Mouse (Mus musculus) kidney, postnatal 0 days (tissue): ENCODE results near the gene Ssr1. TPM values are rescaled to one million over a fixed set of nuclear protein-coding genes. Genes with fewer than 3 reads are reported as not detected.

Experiments used
- ATAC-seq: fragments of 200-750 bp; cut with Nextera tagmentation; replicated peaks from 2 replicates; pipeline ENCODE4 v1.8.0; 2017; ENCODE audit warnings: low read depth, moderate number of reproducible peaks, moderate TSS enrichment, moderate library complexity; ENCODE audit not compliant: low FRiP score
- DNase-seq: peaks from one replicate; pipeline ENCODE4 v3.0.0-alpha.2; 2016; ENCODE audit warnings: low spot score
- H3K27ac ChIP-seq: fragments of 300-500 bp; sonication (generic); 2 replicates; pipeline ENCODE4 v1.5.1; 2014; ENCODE audit warnings: mild to moderate bottlenecking
- H3K27me3 ChIP-seq: fragments of 300-500 bp; sonication (generic); 2 replicates; pipeline ENCODE4 v1.6.1; 2014; ENCODE audit warnings: low read length, mixed read lengths; ENCODE audit not compliant: insufficient read depth
- H3K36me3 ChIP-seq: fragments of 300-500 bp; sonication (generic); 2 replicates; pipeline ENCODE4 v1.6.1; 2014; ENCODE audit warnings: low read length, mixed read lengths; ENCODE audit not compliant: insufficient read depth
- H3K4me1 ChIP-seq: fragments of 300-500 bp; sonication (generic); replicated peaks from 2 replicates; pipeline ENCODE4 v1.6.1; 2014; ENCODE audit warnings: antibody characterized with exemption, low read length, mixed read lengths; ENCODE audit not compliant: insufficient read depth
- H3K4me2 ChIP-seq: fragments of 300-500 bp; sonication (generic); 2 replicates; pipeline ENCODE4 v1.6.1; 2014; ENCODE audit warnings: mild to moderate bottlenecking, low read length, moderate library complexity, mixed read lengths
- H3K4me3 ChIP-seq: fragments of 300-500 bp; sonication (generic); replicated peaks from 2 replicates; pipeline ENCODE4 v1.5.1; 2014; ENCODE audit warnings: low read depth, low read length
- H3K9ac ChIP-seq: fragments of 300-500 bp; sonication (generic); 2 replicates; pipeline ENCODE4 v1.6.1; 2014; ENCODE audit warnings: low read depth, low read length
- H3K9me3 ChIP-seq: fragments of 300-500 bp; sonication (generic); replicated peaks from 2 replicates; pipeline ENCODE4 v1.6.1; 2016; ENCODE audit warnings: low read length, inconsistent platforms, mixed read lengths
- CTCF ChIP-seq: IDR thresholded peaks from 2 replicates; pipeline ENCODE4 v1.5.1; 2016; ENCODE audit warnings: antibody characterized with exemption, low read depth, mild to moderate bottlenecking, moderate library complexity
- WGBS: fragments of 180-500 bp; shearing (Covaris S2); extraction: QIAGEN DNeasy Blood & Tissue Kit; methylation state at CpG from one replicate; pipeline ENCODE4 v1.1.7; 2014; 5-methylcytosine and 5-hydroxymethylcytosine counted together
- polyA plus RNA-seq: library from polyadenylated mRNA; unstranded; fragments of >200 nt; fragmentation: Nextera tagmentation; extraction: Ambion mirVana; gene quantifications from 2 replicates; pipeline ENCODE4 v1.2.1, GENCODE M21; 2015

Gene Ssr1
- polyA plus RNA-seq, 1 experiment from 2014 or later, result 116 TPM

DNA sequence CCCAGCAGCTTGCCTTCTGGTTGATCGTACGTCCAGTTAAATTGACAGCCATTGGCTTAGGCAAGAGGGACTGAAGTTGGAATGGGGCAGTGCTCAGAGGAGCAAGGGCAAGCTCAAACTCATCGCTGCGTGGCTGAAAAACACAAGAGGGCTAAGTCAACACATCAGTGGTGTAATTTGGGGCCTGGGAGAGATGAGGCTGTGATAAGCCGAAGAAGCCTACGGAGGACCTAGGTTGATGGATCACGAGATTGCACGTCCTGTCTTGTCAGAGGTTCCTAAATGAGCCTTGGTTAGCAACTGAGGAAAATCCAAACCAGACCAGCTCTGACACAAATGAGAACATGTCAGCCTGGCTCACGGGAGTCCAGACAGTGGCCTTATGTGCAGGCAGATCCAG is 31.5 kb downstream of the Ssr1 start:
- H3K9me3 ChIP-seq, result no peaks in the 10 kb centered on the region
- no peak overlapping the region for H3K4me2 ChIP-seq
- 92% methylated on average over 9 of the region's 9 CpGs for WGBS
- ATAC-seq (no peak), DNase-seq (no peak)
- no peak overlapping the region for H3K9ac ChIP-seq
- no peaks in the 10 kb centered on the region for H3K27me3 ChIP-seq
- no peaks in the 10 kb centered on the region for H3K36me3 ChIP-seq
- H3K27ac ChIP-seq, result no peak overlapping the region
- no peak for TF ChIP-seq CTCF
- H3K4me1 ChIP-seq, result peaks cover 33% of the 10 kb centered on the region
- H3K4me3 ChIP-seq, result no peak overlapping the region

DNA sequence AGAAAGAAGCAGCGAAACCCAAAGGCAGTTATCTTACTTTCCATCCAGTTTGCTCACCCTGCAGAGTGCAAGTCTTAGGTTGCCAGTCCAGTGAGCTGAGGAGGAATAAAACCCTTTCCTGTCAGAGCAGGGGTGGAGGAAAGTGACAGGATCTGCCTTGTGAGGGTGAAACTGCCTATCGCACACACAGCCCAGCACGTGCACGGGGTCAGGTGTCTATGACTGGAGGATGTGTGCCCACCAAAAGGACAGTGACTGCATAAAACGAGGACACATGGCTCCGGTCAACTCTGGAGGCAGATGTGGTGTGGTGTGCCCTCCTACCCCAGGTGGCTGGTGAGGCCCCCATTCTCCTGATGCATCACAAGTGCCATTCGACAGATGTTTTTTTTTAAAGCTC is 34.1 kb downstream of the Ssr1 start:
- no peak overlapping the region for H3K9ac ChIP-seq
- no peaks in the 10 kb centered on the region for H3K36me3 ChIP-seq
- DNase-seq (no peak), ATAC-seq (no peak)
- no peaks in the 10 kb centered on the region for H3K27me3 ChIP-seq
- H3K27ac ChIP-seq, result no peak overlapping the region
- TF ChIP-seq CTCF, result no peak
- no peak overlapping the region for H3K4me2 ChIP-seq
- no peaks in the 10 kb centered on the region for H3K9me3 ChIP-seq
- 53% methylated on average over 7 of the region's 7 CpGs for WGBS
- peaks cover 9% of the 10 kb centered on the region; the same call in 1 of the 2 replicates for H3K4me1 ChIP-seq
- H3K4me3 ChIP-seq, result no peak overlapping the region

DNA sequence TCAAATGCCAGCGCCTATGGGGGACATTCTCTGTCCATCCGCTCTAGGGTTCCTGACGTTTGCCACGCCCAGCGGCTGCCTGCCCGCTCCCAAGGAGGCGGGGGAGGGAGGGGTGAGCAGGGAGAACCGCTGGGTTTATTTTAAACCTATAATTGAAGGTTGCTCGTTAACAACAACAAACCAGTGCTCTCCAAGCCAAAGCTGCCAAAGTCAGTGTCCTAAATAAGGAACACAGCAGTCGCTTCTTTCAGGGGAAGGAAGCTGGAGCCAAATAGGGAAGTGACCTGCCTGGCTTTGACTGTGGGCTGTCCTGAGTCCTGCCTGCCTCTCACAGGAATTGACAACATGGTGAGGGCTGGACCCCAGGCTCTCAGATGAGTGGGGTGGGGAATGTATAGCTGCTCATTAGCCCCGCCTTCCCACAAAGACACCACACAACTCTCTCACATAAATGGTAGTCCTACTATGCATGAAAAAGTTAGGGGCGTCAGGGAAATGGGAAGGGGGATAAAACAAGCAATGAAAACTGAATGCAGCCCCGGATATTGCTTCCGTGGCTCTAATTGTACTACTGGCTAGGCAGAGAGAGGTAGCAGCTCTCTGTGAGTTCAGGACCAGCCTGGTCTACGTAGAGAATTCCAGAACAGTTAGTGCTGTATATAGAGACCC is 34.6 kb downstream of the Ssr1 start:
- TF ChIP-seq CTCF, result no peak
- H3K4me1 ChIP-seq, result peaks cover 6% of the 10 kb centered on the region; the same call in 1 of the 2 replicates
- no peaks in the 10 kb centered on the region for H3K36me3 ChIP-seq
- DNase-seq, result no peak
- no peaks in the 10 kb centered on the region for H3K27me3 ChIP-seq
- H3K27ac ChIP-seq, result no peak overlapping the region
- H3K9ac ChIP-seq, result no peak overlapping the region
- no peaks in the 10 kb centered on the region for H3K9me3 ChIP-seq
- no peak overlapping the region for H3K4me3 ChIP-seq
- whole genome bisulfite sequencing, result 79% methylated on average over 15 of the region's 15 CpGs
- ATAC-seq, result no peak
- no peak overlapping the region for H3K4me2 ChIP-seq

DNA sequence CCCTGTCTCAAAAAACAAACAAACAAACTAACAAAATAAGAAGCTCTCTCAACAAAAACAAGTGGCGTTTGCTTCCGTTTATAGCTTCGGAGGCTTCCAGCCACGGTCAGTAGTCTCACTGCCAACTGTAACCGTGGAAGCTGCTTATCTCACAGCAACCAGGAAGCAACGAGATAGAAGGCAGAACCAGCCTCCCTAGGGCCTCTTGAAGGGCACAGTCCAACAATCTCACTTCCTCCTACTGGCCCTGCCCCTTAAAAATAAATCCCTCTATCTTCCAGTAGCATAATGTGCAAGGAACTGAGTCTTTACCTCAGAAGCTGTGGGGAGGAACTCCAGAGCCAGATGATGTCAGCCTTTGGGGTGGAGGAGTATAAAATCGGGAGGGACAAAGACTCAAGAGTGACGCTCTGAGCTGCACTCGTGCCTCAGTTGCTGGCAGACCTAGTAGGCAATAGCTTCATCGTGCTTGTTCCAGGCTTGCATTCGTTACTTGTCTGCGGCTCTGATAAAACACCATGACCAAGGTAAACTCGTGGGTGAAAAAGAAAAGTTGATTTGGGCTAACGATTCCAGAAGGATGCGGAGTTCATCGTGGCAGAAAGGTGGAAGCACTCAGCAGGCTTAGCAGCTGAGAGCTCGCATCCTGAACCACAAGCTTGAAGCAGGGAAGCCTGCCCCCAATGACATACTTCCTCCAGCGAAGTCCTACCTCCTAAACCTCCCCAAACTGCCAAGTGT is 35.3 kb downstream of the Ssr1 start:
- Histone ChIP-seq H3K27me3 (no peaks in the 10 kb centered on the region), H3K4me3 (no peak overlapping the region), H3K27ac (no peak overlapping the region), H3K4me1 (no peaks in the 10 kb centered on the region), H3K36me3 (no peaks in the 10 kb centered on the region), H3K9ac (no peak overlapping the region), H3K9me3 (no peaks in the 10 kb centered on the region), H3K4me2 (no peak overlapping the region)
- 86% methylated on average over 18 of the region's 18 CpGs for WGBS
- TF ChIP-seq CTCF, result no peak
- ATAC-seq, result no peak
- no peak for DNase-seq

DNA sequence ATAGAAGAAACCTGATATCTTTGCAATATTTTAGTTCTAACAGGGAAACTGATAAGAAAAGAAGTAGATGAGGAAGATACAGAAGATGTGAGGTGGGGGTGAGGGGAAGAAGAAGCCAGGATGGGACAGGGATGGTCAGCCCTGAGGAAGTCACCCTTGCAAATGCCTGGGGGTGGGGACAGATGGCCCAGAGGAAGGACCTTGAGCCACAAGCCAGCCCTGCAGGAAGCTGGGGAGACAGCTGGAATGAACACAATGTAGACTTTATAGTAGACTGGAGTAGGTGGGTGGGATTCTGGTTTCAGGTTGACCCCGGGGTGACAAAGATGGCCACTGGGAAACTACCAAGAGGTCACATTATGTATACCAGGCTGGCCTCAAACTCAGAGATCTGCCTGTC is 39.7 kb downstream of the Ssr1 start:
- WGBS, result 83% methylated on average over 1 of the region's 1 CpGs
- TF ChIP-seq CTCF, result no peak
- H3K4me2 ChIP-seq, result no peak overlapping the region
- DNase-seq, result no peak
- H3K9me3 ChIP-seq, result no peaks in the 10 kb centered on the region
- no peaks in the 10 kb centered on the region for H3K27me3 ChIP-seq
- H3K4me3 ChIP-seq, result no peak overlapping the region
- H3K36me3 ChIP-seq, result peaks cover 9% of the 10 kb centered on the region
- H3K9ac ChIP-seq, result no peak overlapping the region
- H3K4me1 ChIP-seq, result no peaks in the 10 kb centered on the region
- no peak for ATAC-seq
- H3K27ac ChIP-seq, result no peak overlapping the region

DNA sequence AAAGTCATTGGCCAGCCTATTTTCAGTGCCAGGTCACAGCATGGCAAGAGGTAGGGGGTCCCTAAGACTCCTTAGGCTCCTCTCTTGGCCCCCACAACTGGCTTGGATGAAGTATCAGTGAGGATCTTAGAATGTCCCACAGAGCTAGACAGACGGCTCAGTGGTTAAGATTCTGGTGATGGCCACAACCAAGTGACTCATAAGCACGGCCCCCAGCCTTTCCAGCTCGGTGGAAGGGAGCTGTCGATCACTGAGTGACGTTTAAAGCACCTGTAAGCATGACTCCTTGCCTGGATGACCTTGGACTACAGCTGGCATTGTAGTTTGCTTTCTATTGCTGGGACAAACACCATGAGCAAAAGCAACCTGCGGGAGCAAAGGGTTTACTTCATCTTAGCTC is 41.0 kb downstream of the Ssr1 start:
- TF ChIP-seq CTCF, result no peak
- Histone ChIP-seq H3K4me3 (no peak overlapping the region), H3K9me3 (no peaks in the 10 kb centered on the region), H3K9ac (no peak overlapping the region), H3K36me3 (peaks cover 22% of the 10 kb centered on the region), H3K4me1 (no peaks in the 10 kb centered on the region), H3K27ac (no peak overlapping the region), H3K4me2 (no peak overlapping the region), H3K27me3 (no peaks in the 10 kb centered on the region)
- 68% methylated on average over 6 of the region's 6 CpGs for WGBS
- ATAC-seq (peak; percentile 44; the same call in 1 of the 2 replicates), DNase-seq (no peak)
